Mouse (Mus musculus): ENCODE measurements around the gene Zfp384. TPM values are rescaled to one million over a fixed set of nuclear protein-coding genes. Genes with fewer than 3 reads are reported as not detected.

Zfp384 gene
- polyA plus RNA-seq, 1 experiment from 2014 or later: 14.6 TPM

DNA sequence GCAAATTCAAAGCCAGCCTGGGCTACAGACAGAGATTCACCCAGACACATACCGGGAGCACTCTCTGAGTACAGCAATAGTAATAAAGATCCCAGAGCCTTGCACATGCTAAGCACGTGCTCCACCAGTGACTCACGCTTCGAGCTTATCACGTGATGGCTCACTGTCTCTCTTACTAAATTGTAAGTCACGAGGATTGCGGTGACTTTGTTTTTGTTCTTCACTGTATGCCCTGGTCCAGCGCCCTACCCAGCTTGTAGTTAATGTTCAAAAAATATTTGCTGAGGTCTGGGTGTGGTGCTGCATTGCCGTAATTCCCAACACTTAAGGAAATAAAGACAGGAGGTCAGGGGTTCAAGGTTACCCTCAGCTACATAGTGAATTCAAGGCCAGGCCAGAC, 15.6 kb upstream of the Zfp384 start:
- ATAC-seq (ENCODE audit: low FRiP score): no peak
- no peak overlapping the region for H3K27ac ChIP-seq
- DNase-seq (ENCODE audit: low spot score): no peak
- H3K4me1 ChIP-seq (replicated peaks; ENCODE audit: control insufficient read depth, insufficient read depth, low read length): peaks cover 18% of the 10 kb centered on the region
- no peak overlapping the region for H3K4me2 ChIP-seq (replicated peaks)
- no peaks in the 10 kb centered on the region for H3K36me3 ChIP-seq (replicated peaks; ENCODE audit: control insufficient read depth, insufficient read depth)
- H3K9me3 ChIP-seq (ENCODE audit: control insufficient read depth, low read length): no peaks in the 10 kb centered on the region
- H3K9ac ChIP-seq: no peak overlapping the region
- no peak overlapping the region for H3K4me3 ChIP-seq (replicated peaks; ENCODE audit: low read length)
- 85% methylated on average over 9 of the region's 9 CpGs for WGBS
- peaks cover 33% of the 10 kb centered on the region for H3K27me3 ChIP-seq (ENCODE audit: control insufficient read depth, insufficient read depth, low read length)

- Histone ChIP-seq H3K4me3 (replicated peaks; ENCODE audit: low read length) (peak overlapping the region; percentile 12; the same call in 1 of the 2 replicates), H3K4me1 (replicated peaks; ENCODE audit: control insufficient read depth, insufficient read depth, low read length) (peaks cover 20% of the 10 kb centered on the region), H3K9me3 (ENCODE audit: control insufficient read depth, low read length) (no peaks in the 10 kb centered on the region), H3K4me2 (replicated peaks) (peak overlapping the region; percentile 30), H3K27me3 (ENCODE audit: control insufficient read depth, insufficient read depth, low read length) (peaks cover 38% of the 10 kb centered on the region), H3K36me3 (replicated peaks; ENCODE audit: control insufficient read depth, insufficient read depth) (no peaks in the 10 kb centered on the region), H3K27ac (no peak overlapping the region), H3K9ac (peak overlapping the region; percentile 24)
- DNase-seq (ENCODE audit: low spot score): peak; percentile 34
- ATAC-seq (ENCODE audit: low FRiP score): no peak
- 10% methylated on average over 11 of the region's 11 CpGs for WGBS
Measured at GRCm38 (mm10) chr6:124993876-124994275, 15.1 kb upstream of the Zfp384 start.

DNA sequence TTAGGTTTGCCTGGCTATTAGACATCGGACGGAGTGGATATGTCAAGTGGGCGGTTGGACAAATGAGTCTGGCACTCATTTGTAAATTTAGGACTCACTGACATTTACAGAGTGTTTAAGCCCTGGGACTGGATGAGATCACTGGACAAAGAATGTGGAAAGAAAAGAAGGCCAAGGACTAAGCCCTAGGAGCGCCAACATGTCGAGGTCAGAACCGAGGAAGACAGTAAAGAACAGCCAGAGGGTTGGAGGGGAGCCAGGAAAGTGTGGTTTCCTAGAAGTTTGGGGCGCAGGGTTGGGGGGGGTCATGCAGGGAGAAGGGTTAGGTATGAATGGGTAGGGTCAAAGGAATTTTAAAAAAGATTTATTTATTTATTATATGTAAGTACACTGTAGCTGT, 13.7 kb upstream of the Zfp384 start:
- Histone ChIP-seq H3K4me2 (replicated peaks) (no peak overlapping the region), H3K36me3 (replicated peaks; ENCODE audit: control insufficient read depth, insufficient read depth) (peaks cover 11% of the 10 kb centered on the region; the same call in 1 of the 2 replicates), H3K27ac (no peak overlapping the region), H3K4me3 (replicated peaks; ENCODE audit: low read length) (no peak overlapping the region), H3K9ac (no peak overlapping the region), H3K9me3 (ENCODE audit: control insufficient read depth, low read length) (no peaks in the 10 kb centered on the region), H3K4me1 (replicated peaks; ENCODE audit: control insufficient read depth, insufficient read depth, low read length) (peaks cover 20% of the 10 kb centered on the region), H3K27me3 (ENCODE audit: control insufficient read depth, insufficient read depth, low read length) (peaks cover 51% of the 10 kb centered on the region)
- ATAC-seq (ENCODE audit: low FRiP score) (no peak), DNase-seq (ENCODE audit: low spot score) (no peak)
- WGBS: 81% methylated on average over 7 of the region's 7 CpGs

DNA sequence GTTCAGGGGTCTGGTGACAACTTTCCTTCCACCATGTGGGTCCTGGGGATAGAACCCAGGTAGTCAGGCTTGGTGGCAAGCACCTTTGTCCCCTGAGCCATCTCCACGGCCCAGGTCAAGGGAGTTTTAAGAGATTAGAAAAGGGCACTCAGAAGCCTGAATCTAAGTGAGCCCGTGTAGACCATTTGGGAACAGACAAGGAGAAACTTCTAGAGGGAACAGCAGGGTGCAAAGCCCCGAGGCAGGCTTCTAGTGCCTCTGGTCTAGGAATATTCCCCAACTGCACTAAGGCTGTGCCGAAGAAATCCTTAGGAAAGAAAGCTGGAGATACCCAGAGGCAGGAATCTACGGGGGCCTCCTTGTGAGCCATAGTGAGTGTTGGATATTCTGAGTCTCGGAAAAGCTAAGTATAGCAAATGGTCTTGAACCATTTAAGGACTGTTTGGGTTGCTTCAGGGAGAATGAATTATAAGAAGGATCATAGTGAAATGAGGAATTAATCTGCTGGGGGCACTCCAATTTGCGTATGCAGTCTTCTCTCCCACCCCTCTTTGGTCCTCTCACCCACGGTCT, 13.0 kb upstream of the Zfp384 start:
- H3K27me3 ChIP-seq (ENCODE audit: control insufficient read depth, insufficient read depth, low read length): peaks cover 55% of the 10 kb centered on the region

GRCm38 (mm10) chr6:124996551-124997501, 12.1 kb upstream of the Zfp384 start, which contains the start of gene Pianp:
Gene Pianp (plus strand): TSS chr6:124996694.
- peak within 1 kb of the TSS; percentile 88 for H3K27ac ChIP-seq
- peak within 1 kb of the TSS; percentile 97 for H3K9ac ChIP-seq
- peak within 1 kb of the TSS; percentile 88 for H3K4me2 ChIP-seq (replicated peaks)
- WGBS: under 1% methylated on average over 55 of the region's 78 CpGs
- no peaks in the 10 kb centered on the region for H3K9me3 ChIP-seq (ENCODE audit: control insufficient read depth, low read length)
- H3K27me3 ChIP-seq (ENCODE audit: control insufficient read depth, insufficient read depth, low read length): peaks cover 55% of the 10 kb centered on the region
- peak; percentile 86 for ATAC-seq (ENCODE audit: low FRiP score)
- peak; percentile 85 for DNase-seq (ENCODE audit: low spot score)
- H3K4me1 ChIP-seq (replicated peaks; ENCODE audit: control insufficient read depth, insufficient read depth, low read length): peaks cover 20% of the 10 kb centered on the region
- peaks cover 25% of the 10 kb centered on the region; the same call in 1 of the 2 replicates for H3K36me3 ChIP-seq (replicated peaks; ENCODE audit: control insufficient read depth, insufficient read depth)
- peak within 1 kb of the TSS; percentile 87 for H3K4me3 ChIP-seq (replicated peaks; ENCODE audit: low read length)

More for the DNA sequence above, 13.0 kb upstream of the Zfp384 start:
- Histone ChIP-seq H3K4me3 (replicated peaks; ENCODE audit: low read length) (peak overlapping the region; percentile 87), H3K9ac (peak overlapping the region; percentile 97), H3K4me2 (replicated peaks) (peak overlapping the region; percentile 88), H3K4me1 (replicated peaks; ENCODE audit: control insufficient read depth, insufficient read depth, low read length) (peaks cover 20% of the 10 kb centered on the region), H3K9me3 (ENCODE audit: control insufficient read depth, low read length) (no peaks in the 10 kb centered on the region), H3K36me3 (replicated peaks; ENCODE audit: control insufficient read depth, insufficient read depth) (peaks cover 17% of the 10 kb centered on the region; the same call in 1 of the 2 replicates), H3K27ac (peak overlapping the region; percentile 88)
- DNase-seq (ENCODE audit: low spot score): no peak
- no peak for ATAC-seq (ENCODE audit: low FRiP score)
- WGBS: 46% methylated on average over 8 of the region's 8 CpGs

DNA sequence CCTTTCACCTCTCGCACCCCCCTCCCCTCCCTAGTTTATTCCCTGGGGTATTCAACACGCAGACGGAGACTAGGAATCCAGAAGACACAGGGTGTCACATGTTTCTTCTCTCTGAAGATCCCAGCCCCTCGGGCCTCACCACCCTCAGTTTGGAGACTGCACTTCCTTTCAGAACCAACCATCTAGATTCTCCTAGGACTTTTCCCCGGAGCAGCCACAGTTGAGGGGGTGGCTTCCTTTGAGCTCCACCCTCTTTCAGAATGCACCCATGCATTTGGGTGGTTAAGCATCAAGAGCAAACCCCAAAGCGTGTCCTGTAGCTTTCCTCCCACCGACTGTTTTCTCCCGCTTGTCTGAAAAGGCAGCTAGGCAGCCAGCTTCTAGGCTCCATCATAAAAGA, 10.9 kb upstream of the Zfp384 start:
- 5% methylated on average over 8 of the region's 8 CpGs for WGBS
- Histone ChIP-seq H3K4me3 (replicated peaks; ENCODE audit: low read length) (peak overlapping the region; percentile 87), H3K9me3 (ENCODE audit: control insufficient read depth, low read length) (no peaks in the 10 kb centered on the region), H3K4me1 (replicated peaks; ENCODE audit: control insufficient read depth, insufficient read depth, low read length) (peaks cover 20% of the 10 kb centered on the region), H3K36me3 (replicated peaks; ENCODE audit: control insufficient read depth, insufficient read depth) (peaks cover 28% of the 10 kb centered on the region; the same call in 1 of the 2 replicates), H3K27ac (0 out of 2 replicates have a peak overlapping the region, but pooled peaks have one; percentile 88), H3K4me2 (replicated peaks) (peak overlapping the region; percentile 88), H3K9ac (peak overlapping the region; percentile 97), H3K27me3 (ENCODE audit: control insufficient read depth, insufficient read depth, low read length) (peaks cover 55% of the 10 kb centered on the region)
- ATAC-seq (ENCODE audit: low FRiP score): no peak
- no peak for DNase-seq (ENCODE audit: low spot score)

DNA sequence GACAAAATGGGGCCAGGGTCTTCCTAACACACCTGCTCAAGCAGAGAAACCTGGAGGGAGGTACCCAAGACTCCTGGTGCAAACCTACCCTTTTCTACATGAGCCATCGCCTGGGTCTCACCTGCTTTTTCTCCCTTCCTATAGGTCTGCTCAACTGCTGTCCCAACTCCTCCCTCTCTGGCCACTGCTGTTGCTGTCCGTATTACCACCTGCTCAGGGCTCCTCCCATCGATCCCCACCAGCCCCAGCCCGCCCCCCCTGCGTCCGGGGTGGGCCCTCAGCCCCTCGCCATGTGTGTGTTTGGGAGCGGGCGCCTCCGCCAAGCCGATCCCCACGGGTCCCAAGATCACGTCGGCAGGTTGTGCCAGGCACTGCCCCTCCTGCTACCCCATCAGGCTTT, 9.9 kb upstream of the Zfp384 start:
- no peak overlapping the region for H3K27ac ChIP-seq
- 31% methylated on average over 14 of the region's 14 CpGs for WGBS
- H3K4me2 ChIP-seq (replicated peaks): no peak overlapping the region
- H3K4me3 ChIP-seq (replicated peaks; ENCODE audit: low read length): no peak overlapping the region
- no peak for ATAC-seq (ENCODE audit: low FRiP score)
- peaks cover 28% of the 10 kb centered on the region; the same call in 1 of the 2 replicates for H3K36me3 ChIP-seq (replicated peaks; ENCODE audit: control insufficient read depth, insufficient read depth)
- peaks cover 47% of the 10 kb centered on the region for H3K27me3 ChIP-seq (ENCODE audit: control insufficient read depth, insufficient read depth, low read length)
- peaks cover 20% of the 10 kb centered on the region for H3K4me1 ChIP-seq (replicated peaks; ENCODE audit: control insufficient read depth, insufficient read depth, low read length)
- H3K9ac ChIP-seq: no peak overlapping the region
- no peaks in the 10 kb centered on the region for H3K9me3 ChIP-seq (ENCODE audit: control insufficient read depth, low read length)
- DNase-seq (ENCODE audit: low spot score): no peak

DNA sequence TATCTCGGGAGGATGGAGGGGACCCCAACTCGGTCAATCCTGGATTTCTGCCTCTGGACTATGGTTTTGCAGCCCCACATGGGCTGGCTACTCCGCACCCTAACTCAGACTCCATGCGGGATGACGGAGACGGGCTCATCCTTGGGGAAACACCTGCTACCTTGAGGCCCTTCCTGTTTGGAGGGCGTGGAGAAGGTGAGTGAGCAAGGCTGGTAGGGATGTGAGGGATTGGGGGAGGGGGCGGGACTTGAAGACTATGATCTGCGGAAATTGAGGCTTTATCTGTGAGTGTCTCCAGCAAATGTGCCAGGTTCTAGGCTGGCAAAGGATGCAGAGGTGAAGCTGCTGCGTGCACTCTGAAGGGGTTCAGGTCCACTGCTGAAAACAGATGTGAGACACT, 9.4 kb upstream of the Zfp384 start:
- no peak overlapping the region for H3K4me3 ChIP-seq (replicated peaks; ENCODE audit: low read length)
- no peak overlapping the region for H3K27ac ChIP-seq
- H3K9ac ChIP-seq: no peak overlapping the region
- H3K4me1 ChIP-seq (replicated peaks; ENCODE audit: control insufficient read depth, insufficient read depth, low read length): peaks cover 20% of the 10 kb centered on the region
- no peak for ATAC-seq (ENCODE audit: low FRiP score)
- H3K4me2 ChIP-seq (replicated peaks): no peak overlapping the region
- no peak for DNase-seq (ENCODE audit: low spot score)
- 33% methylated on average over 10 of the region's 10 CpGs for WGBS
- no peaks in the 10 kb centered on the region for H3K9me3 ChIP-seq (ENCODE audit: control insufficient read depth, low read length)
- H3K36me3 ChIP-seq (replicated peaks; ENCODE audit: control insufficient read depth, insufficient read depth): peaks cover 28% of the 10 kb centered on the region; the same call in 1 of the 2 replicates
- H3K27me3 ChIP-seq (ENCODE audit: control insufficient read depth, insufficient read depth, low read length): peaks cover 44% of the 10 kb centered on the region

DNA sequence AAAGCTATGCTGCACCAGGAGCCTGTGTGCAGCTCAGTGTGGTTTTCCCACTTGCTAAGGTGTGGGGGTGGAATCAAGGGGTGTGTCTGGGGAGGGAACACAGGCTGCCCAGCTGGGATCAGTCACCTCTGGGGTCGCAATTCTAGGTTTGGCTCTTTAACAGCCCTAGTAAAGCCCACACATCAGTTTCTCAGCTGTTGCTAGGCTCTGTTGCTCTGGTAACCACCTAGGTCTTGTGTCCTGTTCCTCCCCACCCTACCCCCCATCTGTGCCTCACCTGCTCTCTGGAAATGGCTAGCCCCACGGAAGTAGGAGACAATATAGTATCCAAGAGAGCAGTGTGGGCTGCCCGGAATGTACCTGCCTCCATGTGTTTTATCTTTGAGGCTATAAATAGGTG, 5.2 kb upstream of the Zfp384 start:
- 66% methylated on average over 3 of the region's 3 CpGs for WGBS
- Histone ChIP-seq H3K27ac (no peak overlapping the region), H3K9ac (no peak overlapping the region), H3K27me3 (ENCODE audit: control insufficient read depth, insufficient read depth, low read length) (peaks cover 19% of the 10 kb centered on the region), H3K4me2 (replicated peaks) (no peak overlapping the region), H3K4me1 (replicated peaks; ENCODE audit: control insufficient read depth, insufficient read depth, low read length) (peaks cover 11% of the 10 kb centered on the region; the same call in 1 of the 2 replicates), H3K9me3 (ENCODE audit: control insufficient read depth, low read length) (no peaks in the 10 kb centered on the region), H3K36me3 (replicated peaks; ENCODE audit: control insufficient read depth, insufficient read depth) (peaks cover 28% of the 10 kb centered on the region; the same call in 1 of the 2 replicates), H3K4me3 (replicated peaks; ENCODE audit: low read length) (no peak overlapping the region)
- ATAC-seq (ENCODE audit: low FRiP score) (no peak), DNase-seq (ENCODE audit: low spot score) (no peak)

All from hindbrain, embryonic 14.5 days (tissue).